In the genomic region with DNA sequence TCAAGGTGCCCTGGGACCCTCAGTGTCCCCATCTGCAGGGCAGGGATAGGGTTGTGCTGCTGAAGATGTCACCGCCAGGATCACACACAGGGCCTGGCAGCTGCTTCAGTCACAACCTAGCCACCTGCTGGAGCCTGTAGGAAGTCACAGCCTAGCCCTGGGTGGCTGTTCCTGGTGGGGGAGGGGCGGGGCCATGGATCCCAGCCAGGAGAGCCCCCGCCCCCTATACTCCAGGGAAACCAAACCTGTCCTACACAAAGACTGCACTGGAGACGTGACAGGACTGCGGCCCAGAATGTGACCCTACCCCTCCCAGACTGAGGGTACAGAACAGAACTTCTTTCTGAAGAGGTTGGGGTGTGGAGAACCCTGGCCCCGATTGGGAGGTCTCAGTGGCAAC, we compare ENCODE assay signal across 8 mouse cellular contexts. TPM values are rescaled to one million over a fixed set of nuclear protein-coding genes. Genes with fewer than 3 reads are reported as not detected.
DNase-seq lines count a peak whose midpoint lies in the region; ATAC-seq lines count a peak whose summit lies in the region.

No protein-coding gene starts in this region.

- no peak overlapping the region for H3K4me3 ChIP-seq in midbrain, embryonic 11.5 days (ENCODE audit: low read depth, low read length)
- H3K4me3 ChIP-seq in midbrain, embryonic 15.5 days: no peak overlapping the region
- no peak overlapping the region for H3K4me3 ChIP-seq in forebrain, embryonic 12.5 days (replicated peaks)
- no peak overlapping the region for H3K4me3 ChIP-seq in kidney, embryonic 15.5 days (replicated peaks)

- no peak overlapping the region for H3K9ac ChIP-seq in midbrain, embryonic 11.5 days (ENCODE audit: low read length)
- H3K9ac ChIP-seq in midbrain, embryonic 15.5 days: no peak overlapping the region
- H3K9ac ChIP-seq in forebrain, embryonic 12.5 days: no peak overlapping the region
- H3K9ac ChIP-seq in kidney, embryonic 15.5 days: no peak overlapping the region

- H3K27ac ChIP-seq in midbrain, embryonic 11.5 days (ENCODE audit: low read depth, low read length): no peak overlapping the region
- H3K27ac ChIP-seq in midbrain, embryonic 15.5 days: no peak overlapping the region
- no peak overlapping the region for H3K27ac ChIP-seq in forebrain, embryonic 12.5 days
- 0 out of 2 replicates have a peak overlapping the region, but pooled peaks have one; percentile 45 for H3K27ac ChIP-seq in kidney, embryonic 15.5 days

- no peaks in the 10 kb centered on the region for H3K9me3 ChIP-seq in midbrain, embryonic 11.5 days (ENCODE audit: control insufficient read depth, low read length)
- no peaks in the 10 kb centered on the region for H3K9me3 ChIP-seq in midbrain, embryonic 15.5 days
- no peaks in the 10 kb centered on the region for H3K9me3 ChIP-seq in forebrain, embryonic 12.5 days
- H3K9me3 ChIP-seq in kidney, embryonic 15.5 days (replicated peaks): no peaks in the 10 kb centered on the region

- intact Hi-C loops in left cerebral cortex, postnatal 14 days (cut with DNase I): no loop called here

- DNase-seq in midbrain, embryonic 11.5 days (ENCODE audit: low spot score, missing footprints): no peak
- DNase-seq in mesoderm, embryonic 11.5 days (ENCODE audit: low read depth, low spot score): peak; percentile 49
- DNase-seq in urinary bladder, adult 18-20 months (ENCODE audit: low spot score in 2 of 2): no peak
- no peak for DNase-seq in left cerebral cortex, postnatal 14 days (ENCODE audit: low spot score in 2 of 2)

- ATAC-seq in midbrain, embryonic 11.5 days (ENCODE audit: low FRiP score): 0 out of 2 replicates have a peak, but pooled peaks have one; percentile 4
- ATAC-seq in midbrain, embryonic 15.5 days (replicated peaks): no peak
- ATAC-seq in forebrain, embryonic 12.5 days (ENCODE audit: low FRiP score): 0 out of 2 replicates have a peak, but pooled peaks have one; percentile 13
- peak; percentile 33 for ATAC-seq in kidney, embryonic 15.5 days (replicated peaks; ENCODE audit: low FRiP score)
- no peak for ATAC-seq in inflammation-experienced regulatory T-cells, adult 6 months

- H3K4me1 ChIP-seq in midbrain, embryonic 11.5 days (ENCODE audit: control insufficient read depth, insufficient read depth, low read length): peaks cover 18% of the 10 kb centered on the region
- peaks cover 22% of the 10 kb centered on the region for H3K4me1 ChIP-seq in midbrain, embryonic 15.5 days
- H3K4me1 ChIP-seq in forebrain, embryonic 12.5 days: peaks cover 46% of the 10 kb centered on the region
- peaks cover 92% of the 10 kb centered on the region for H3K4me1 ChIP-seq in kidney, embryonic 15.5 days

- H3K36me3 ChIP-seq in midbrain, embryonic 11.5 days (ENCODE audit: control insufficient read depth, insufficient read depth, low read length): no peaks in the 10 kb centered on the region
- H3K36me3 ChIP-seq in midbrain, embryonic 15.5 days (replicated peaks): no peaks in the 10 kb centered on the region
- no peaks in the 10 kb centered on the region for H3K36me3 ChIP-seq in forebrain, embryonic 12.5 days (replicated peaks)
- H3K36me3 ChIP-seq in kidney, embryonic 15.5 days: no peaks in the 10 kb centered on the region

- peaks cover 29% of the 10 kb centered on the region for H3K27me3 ChIP-seq in midbrain, embryonic 11.5 days (ENCODE audit: control insufficient read depth, insufficient read depth, low read length)
- H3K27me3 ChIP-seq in midbrain, embryonic 15.5 days (replicated peaks): peaks cover 39% of the 10 kb centered on the region
- peaks cover 41% of the 10 kb centered on the region for H3K27me3 ChIP-seq in forebrain, embryonic 12.5 days
- H3K27me3 ChIP-seq in kidney, embryonic 15.5 days: peaks cover 33% of the 10 kb centered on the region

- 16% methylated on average over 6 of the region's 6 CpGs for WGBS in midbrain, embryonic 11.5 days
- 16% methylated on average over 6 of the region's 6 CpGs for WGBS in midbrain, embryonic 15.5 days
- WGBS in forebrain, embryonic 12.5 days: 20% methylated on average over 6 of the region's 6 CpGs
- 16% methylated on average over 6 of the region's 6 CpGs for WGBS in kidney, embryonic 15.5 days

- no peak overlapping the region for H3K4me2 ChIP-seq in midbrain, embryonic 11.5 days
- H3K4me2 ChIP-seq in midbrain, embryonic 15.5 days: no peak overlapping the region
- 0 out of 2 replicates have a peak overlapping the region, but pooled peaks have one; percentile 6 for H3K4me2 ChIP-seq in forebrain, embryonic 12.5 days
- H3K4me2 ChIP-seq in kidney, embryonic 15.5 days: peak overlapping the region; percentile 97

RNA-seq across cellular contexts. Expression of gene Lama5, which starts 3.4 kb away (rescaled TPM):
- polyA plus RNA-seq in midbrain, embryonic 11.5 days (2014; fragmentation: Nextera tagmentation; extraction: Ambion mirVana): 3.8 and 3.9 TPM in 2 replicates
- polyA plus RNA-seq in midbrain, embryonic 15.5 days (2015; fragmentation: Nextera tagmentation; extraction: Ambion mirVana): 1.6 and 1.7 TPM in 2 replicates
- polyA plus RNA-seq in forebrain, embryonic 12.5 days (2016; fragmentation: Nextera tagmentation; extraction: Ambion mirVana): 4.9 and 5.1 TPM in 2 replicates
- polyA plus RNA-seq in kidney, embryonic 15.5 days (2015; fragmentation: Nextera tagmentation; extraction: Ambion mirVana): 40.6 and 46.7 TPM in 2 replicates
- polyA plus RNA-seq in inflammation-experienced regulatory T-cells, adult 6 months (2017; shearing (Covaris generic)): under 1 TPM in 2 of 3 experiments, not detected in 1; 0.33 to 0.40 TPM
- 1 to 10 TPM; 8.0 to 9.7 TPM for total RNA-seq in left cerebral cortex, postnatal 14 days (2021)

RNA-seq across cellular contexts. Expression of gene Rps21, which starts 34.9 kb away (rescaled TPM):
- 443 and 494 TPM in 2 replicates for polyA plus RNA-seq in midbrain, embryonic 11.5 days (2014; fragmentation: Nextera tagmentation; extraction: Ambion mirVana)
- 284 and 315 TPM in 2 replicates for polyA plus RNA-seq in midbrain, embryonic 15.5 days (2015; fragmentation: Nextera tagmentation; extraction: Ambion mirVana)
- polyA plus RNA-seq in forebrain, embryonic 12.5 days (2016; fragmentation: Nextera tagmentation; extraction: Ambion mirVana): 464 and 488 TPM in 2 replicates
- 637 and 713 TPM in 2 replicates for polyA plus RNA-seq in kidney, embryonic 15.5 days (2015; fragmentation: Nextera tagmentation; extraction: Ambion mirVana)
- polyA plus RNA-seq in inflammation-experienced regulatory T-cells, adult 6 months (2017; shearing (Covaris generic)): 1,000 to 10,000 TPM; 1,053 to 1,596 (median 1,304) TPM
- total RNA-seq in left cerebral cortex, postnatal 14 days (2021): 100 to 1,000 TPM; 565 to 568 TPM

RNA-seq across cellular contexts. Expression of gene Adrm1, which starts 51.0 kb away (rescaled TPM):
- polyA plus RNA-seq in midbrain, embryonic 11.5 days (2014; fragmentation: Nextera tagmentation; extraction: Ambion mirVana): 170 and 171 TPM in 2 replicates
- polyA plus RNA-seq in midbrain, embryonic 15.5 days (2015; fragmentation: Nextera tagmentation; extraction: Ambion mirVana): 205 and 213 TPM in 2 replicates
- 213 and 225 TPM in 2 replicates for polyA plus RNA-seq in forebrain, embryonic 12.5 days (2016; fragmentation: Nextera tagmentation; extraction: Ambion mirVana)
- 193 and 207 TPM in 2 replicates for polyA plus RNA-seq in kidney, embryonic 15.5 days (2015; fragmentation: Nextera tagmentation; extraction: Ambion mirVana)
- 100 to 1,000 TPM in 1 of 3 experiments, 10 to 100 TPM in 2; 85.6 to 103 (median 86.1) TPM for polyA plus RNA-seq in inflammation-experienced regulatory T-cells, adult 6 months (2017; shearing (Covaris generic))
- total RNA-seq in left cerebral cortex, postnatal 14 days (2021): 100 to 1,000 TPM; 104 to 109 TPM

RNA-seq across cellular contexts. Expression of gene Cables2, which starts 51.0 kb away (rescaled TPM):
- 13.3 and 14.4 TPM in 2 replicates for polyA plus RNA-seq in midbrain, embryonic 11.5 days (2014; fragmentation: Nextera tagmentation; extraction: Ambion mirVana)
- 31.3 and 32.0 TPM in 2 replicates for polyA plus RNA-seq in midbrain, embryonic 15.5 days (2015; fragmentation: Nextera tagmentation; extraction: Ambion mirVana)
- 17.7 and 20.8 TPM in 2 replicates for polyA plus RNA-seq in forebrain, embryonic 12.5 days (2016; fragmentation: Nextera tagmentation; extraction: Ambion mirVana)
- 11.8 and 12.3 TPM in 2 replicates for polyA plus RNA-seq in kidney, embryonic 15.5 days (2015; fragmentation: Nextera tagmentation; extraction: Ambion mirVana)
- 1 to 10 TPM; 6.7 to 8.0 (median 7.7) TPM for polyA plus RNA-seq in inflammation-experienced regulatory T-cells, adult 6 months (2017; shearing (Covaris generic))
- total RNA-seq in left cerebral cortex, postnatal 14 days (2021): 10 to 100 TPM; 30.4 to 34.6 TPM

Comparison
In these comparisons a context has a peak if more than half of its experiments do, and no peak if none do; other contexts are left out.
1. ATAC-seq: peak in midbrain, embryonic 11.5 days (single experiment), forebrain, embryonic 12.5 days (single experiment) and kidney, embryonic 15.5 days (single experiment); none in midbrain, embryonic 15.5 days (single experiment) and inflammation-experienced regulatory T-cells, adult 6 months (single experiment).
2. H3K4me2 ChIP-seq: peak in forebrain, embryonic 12.5 days (single experiment) and kidney, embryonic 15.5 days (single experiment); none in midbrain, embryonic 11.5 days (single experiment) and midbrain, embryonic 15.5 days (single experiment).